Mouse (Mus musculus): ENCODE results near the gene Cdc27.

DNA sequence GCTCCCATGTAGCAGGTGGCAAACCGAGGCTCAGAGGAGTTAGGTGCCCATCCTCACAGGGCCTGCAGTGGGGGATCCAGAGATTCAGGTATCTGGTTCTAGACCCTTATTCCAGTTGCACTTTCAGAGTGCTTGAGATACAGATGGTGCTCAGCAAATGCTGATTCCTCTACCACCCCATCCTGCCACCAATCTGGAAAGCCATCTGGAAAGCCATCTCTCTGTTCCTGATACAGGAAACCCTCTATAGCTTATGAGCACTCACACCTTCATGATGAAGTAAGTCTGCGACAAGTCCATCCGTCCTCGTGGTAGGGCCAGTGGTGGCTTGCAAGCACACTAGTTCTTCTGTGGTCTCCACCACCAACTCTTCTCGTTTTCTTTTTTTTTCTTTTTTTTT, 30.2 kb upstream of the Cdc27 start:
- TF ChIP-seq POLR2A (IDR thresholded peaks at IDR 0.05; ENCODE audit: extremely low read depth, insufficient read depth, low read length) (no peak), CTCF (IDR thresholded peaks at IDR 0.05; ENCODE audit: extremely low read depth, insufficient read depth, low read length) (no peak)
